Mouse (Mus musculus) lung, postnatal 0 days (tissue): ENCODE results near the gene Cdk19. TPM values are rescaled to one million over a fixed set of nuclear protein-coding genes. Genes with fewer than 3 reads are reported as not detected.

Experiments
- ATAC-seq: fragments of 200-750 bp; cut with Nextera tagmentation; 2 replicates; pipeline ENCODE4 v1.8.0; 2017; ENCODE audit warnings: moderate library complexity
- DNase-seq: peaks from one replicate; pipeline ENCODE4 v3.0.0-alpha.2; 2016; ENCODE audit warnings: low spot score
- H3K27ac ChIP-seq: fragments of 300-500 bp; sonication (generic); 2 replicates; pipeline ENCODE4 v1.5.1; 2014; ENCODE audit warnings: antibody characterized with exemption, mild to moderate bottlenecking, low read length, mixed read lengths
- H3K27me3 ChIP-seq: fragments of 300-500 bp; sonication (generic); replicated peaks from 2 replicates; pipeline ENCODE4 v1.6.1; 2014; ENCODE audit warnings: low read length, mixed read lengths; ENCODE audit not compliant: insufficient read depth
- H3K36me3 ChIP-seq: fragments of 300-500 bp; sonication (generic); 2 replicates; pipeline ENCODE4 v1.6.1; 2014; ENCODE audit warnings: low read length, mixed read lengths; ENCODE audit not compliant: insufficient read depth
- H3K4me1 ChIP-seq: fragments of 300-500 bp; sonication (generic); 2 replicates; pipeline ENCODE4 v1.6.1; 2014; ENCODE audit warnings: antibody characterized with exemption, low read depth, low read length, mixed read lengths; ENCODE audit not compliant: insufficient read depth
- H3K4me2 ChIP-seq: fragments of 300-500 bp; sonication (generic); replicated peaks from 2 replicates; pipeline ENCODE4 v1.6.1; 2014; ENCODE audit warnings: low read depth, mild to moderate bottlenecking, low read length, moderate library complexity, mixed read lengths
- H3K4me3 ChIP-seq: fragments of 300-500 bp; sonication (generic); 2 replicates; pipeline ENCODE4 v1.5.1; 2014; ENCODE audit warnings: low read depth, low read length
- H3K9ac ChIP-seq: fragments of 300-500 bp; sonication (generic); replicated peaks from 2 replicates; pipeline ENCODE4 v1.6.1; 2014; ENCODE audit warnings: low read depth, mild to moderate bottlenecking
- H3K9me3 ChIP-seq: fragments of 300-500 bp; sonication (generic); 2 replicates; pipeline ENCODE4 v1.6.1; 2016; ENCODE audit warnings: low read length, mixed read lengths
- CTCF ChIP-seq: IDR thresholded peaks from 2 replicates; pipeline ENCODE4 v1.5.1; 2016; ENCODE audit warnings: antibody characterized with exemption, mild to moderate bottlenecking
- EP300 ChIP-seq: IDR thresholded peaks from 2 replicates; pipeline ENCODE4 v1.6.1; 2016; ENCODE audit warnings: antibody characterized with exemption, mild to moderate bottlenecking, control low read depth
- WGBS: fragments of 180-500 bp; shearing (Covaris S2); extraction: QIAGEN DNeasy Blood & Tissue Kit; methylation state at CpG from one replicate; pipeline ENCODE4 v1.1.7; 2014; 5-methylcytosine and 5-hydroxymethylcytosine counted together
- polyA plus RNA-seq: library from polyadenylated mRNA; unstranded; fragments of >200 nt; fragmentation: Nextera tagmentation; extraction: Ambion mirVana; gene quantifications from 2 replicates; pipeline ENCODE4 v1.2.1, GENCODE M21; 2015

The Cdk19 gene
- polyA plus RNA-seq, 1 experiment from 2014 or later = 6.7 TPM

DNA sequence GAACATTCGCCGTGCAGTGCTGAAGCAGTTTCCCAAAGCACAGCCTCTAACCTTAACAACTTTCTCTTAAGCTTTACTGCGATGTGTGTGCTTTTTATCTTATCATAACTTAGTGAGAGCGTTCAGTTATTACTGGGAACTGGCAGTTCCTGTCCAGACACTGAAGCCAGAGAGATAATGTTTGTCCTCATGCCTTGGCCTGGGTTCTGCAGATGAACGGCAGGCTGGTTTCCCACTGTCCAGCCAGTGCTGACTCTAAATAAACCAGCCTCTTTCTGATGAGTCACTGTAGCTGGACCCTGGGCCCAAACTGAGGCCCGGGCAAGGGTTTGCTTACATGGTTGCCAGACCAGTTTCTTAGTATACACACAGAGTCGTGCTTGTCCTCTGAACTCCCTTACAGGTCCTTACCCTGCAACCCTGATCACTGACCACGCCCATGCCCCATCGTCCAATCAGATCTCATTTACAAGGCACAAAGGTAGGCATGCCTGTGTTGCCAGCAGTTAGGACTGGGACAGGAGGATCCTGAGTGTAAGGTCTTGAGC lies 11.3 kb upstream of the Cdk19 start:
- ATAC-seq (peak; percentile 76), DNase-seq (peak; percentile 49)
- Histone ChIP-seq H3K36me3 (no peaks in the 10 kb centered on the region), H3K4me2 (no peak overlapping the region), H3K4me3 (no peak overlapping the region), H3K4me1 (no peaks in the 10 kb centered on the region), H3K9me3 (no peaks in the 10 kb centered on the region), H3K9ac (no peak overlapping the region), H3K27me3 (no peaks in the 10 kb centered on the region), H3K27ac (no peak overlapping the region)
- WGBS = 44% methylated on average over 9 of the region's 9 CpGs
- TF ChIP-seq CTCF (no peak), EP300 (no peak)

DNA sequence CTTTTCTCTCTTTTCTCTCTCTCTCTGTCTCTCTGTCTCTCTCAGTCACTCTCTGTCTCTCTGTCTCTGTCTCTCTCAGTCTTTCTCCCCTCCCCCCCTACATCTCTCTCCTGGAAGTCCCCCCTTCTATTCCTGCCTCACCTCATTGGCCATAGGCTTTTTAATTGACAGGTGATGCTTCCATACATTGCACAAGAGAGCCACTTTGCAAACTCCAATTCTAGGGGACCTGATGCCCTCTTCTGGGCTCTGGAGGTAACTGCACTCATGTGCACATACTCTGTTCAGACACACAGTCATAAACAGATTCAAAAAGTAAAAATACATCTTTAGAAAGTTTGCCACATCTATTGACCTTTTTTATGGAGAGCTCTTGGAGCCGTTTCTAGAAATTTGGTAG lies 9.1 kb upstream of the Cdk19 start:
- no peak overlapping the region for H3K27ac ChIP-seq
- no peak overlapping the region for H3K4me3 ChIP-seq
- ATAC-seq = no peak
- no peak for DNase-seq
- TF ChIP-seq EP300 (no peak), CTCF (peak; percentile 21)
- H3K4me2 ChIP-seq = no peak overlapping the region
- no peaks in the 10 kb centered on the region for H3K4me1 ChIP-seq
- no peaks in the 10 kb centered on the region for H3K9me3 ChIP-seq
- no peak overlapping the region for H3K9ac ChIP-seq
- no peaks in the 10 kb centered on the region for H3K36me3 ChIP-seq
- no peaks in the 10 kb centered on the region for H3K27me3 ChIP-seq
- 73% methylated on average over 1 of the region's 1 CpGs for WGBS

- ATAC-seq = peak; percentile 28; the same call in 1 of the 2 replicates
- H3K4me3 ChIP-seq = no peak overlapping the region
- DNase-seq = no peak
- H3K9ac ChIP-seq = no peak overlapping the region
- H3K27ac ChIP-seq = no peak overlapping the region
- no peaks in the 10 kb centered on the region for H3K36me3 ChIP-seq
- WGBS = 65% methylated on average over 6 of the region's 6 CpGs
- H3K27me3 ChIP-seq = no peaks in the 10 kb centered on the region
- TF ChIP-seq EP300 = no peak
- no peak for TF ChIP-seq CTCF
- H3K9me3 ChIP-seq = no peaks in the 10 kb centered on the region
- no peak overlapping the region for H3K4me2 ChIP-seq
- H3K4me1 ChIP-seq = no peaks in the 10 kb centered on the region
Observed at GRCm38 (mm10) chr10:40332864-40333263, 6.5 kb upstream of the Cdk19 start.

- no peak overlapping the region for H3K9ac ChIP-seq
- WGBS = 55% methylated on average over 4 of the region's 4 CpGs
- H3K4me1 ChIP-seq = no peaks in the 10 kb centered on the region
- no peaks in the 10 kb centered on the region for H3K27me3 ChIP-seq
- no peak overlapping the region for H3K4me3 ChIP-seq
- H3K27ac ChIP-seq = no peak overlapping the region
- ATAC-seq (no peak), DNase-seq (no peak)
- H3K4me2 ChIP-seq = no peak overlapping the region
- TF ChIP-seq EP300 (no peak), CTCF (no peak)
- H3K36me3 ChIP-seq = no peaks in the 10 kb centered on the region
- no peaks in the 10 kb centered on the region for H3K9me3 ChIP-seq
Observed at GRCm38 (mm10) chr10:40342036-40342435, 2.7 kb downstream of the Cdk19 start.

DNA sequence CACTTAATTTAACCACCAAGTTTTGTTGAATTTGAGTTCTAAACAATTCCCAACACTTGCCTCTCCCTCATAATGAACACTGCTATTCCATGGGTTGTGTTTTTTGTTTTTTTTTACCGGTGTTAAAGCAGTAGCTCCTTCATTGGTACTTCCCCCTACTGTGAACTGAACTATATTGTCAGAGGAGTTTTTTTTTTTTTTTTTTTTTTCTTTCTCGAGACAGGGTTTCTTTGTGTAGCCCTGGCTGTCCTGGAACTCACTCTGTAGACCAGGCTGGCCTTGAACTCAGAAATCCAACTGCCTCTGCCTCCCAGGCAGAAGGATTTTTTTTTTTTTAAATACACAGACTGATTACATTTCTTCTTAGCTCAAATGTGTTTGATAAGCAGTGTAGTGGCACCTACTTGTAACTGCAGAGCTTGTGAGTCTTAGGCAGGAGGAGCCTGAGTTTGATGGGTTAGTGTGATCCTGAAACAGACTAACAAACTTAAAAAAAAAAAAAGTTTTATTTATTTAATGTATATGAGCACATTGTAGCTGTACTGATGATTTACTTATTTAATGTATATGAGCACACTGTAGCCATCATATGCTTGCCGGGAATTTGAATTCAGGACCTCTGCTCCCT lies 7.5 kb downstream of the Cdk19 start:
- H3K9ac ChIP-seq = no peak overlapping the region
- H3K4me1 ChIP-seq = no peaks in the 10 kb centered on the region; the same call in 1 of the 2 replicates
- 81% methylated on average over 3 of the region's 3 CpGs for WGBS
- H3K4me3 ChIP-seq = no peak overlapping the region
- H3K36me3 ChIP-seq = no peaks in the 10 kb centered on the region
- no peaks in the 10 kb centered on the region for H3K27me3 ChIP-seq
- no peak for TF ChIP-seq CTCF
- no peak for TF ChIP-seq EP300
- no peaks in the 10 kb centered on the region for H3K9me3 ChIP-seq
- H3K4me2 ChIP-seq = no peak overlapping the region
- ATAC-seq (no peak), DNase-seq (no peak)
- no peak overlapping the region for H3K27ac ChIP-seq

DNA sequence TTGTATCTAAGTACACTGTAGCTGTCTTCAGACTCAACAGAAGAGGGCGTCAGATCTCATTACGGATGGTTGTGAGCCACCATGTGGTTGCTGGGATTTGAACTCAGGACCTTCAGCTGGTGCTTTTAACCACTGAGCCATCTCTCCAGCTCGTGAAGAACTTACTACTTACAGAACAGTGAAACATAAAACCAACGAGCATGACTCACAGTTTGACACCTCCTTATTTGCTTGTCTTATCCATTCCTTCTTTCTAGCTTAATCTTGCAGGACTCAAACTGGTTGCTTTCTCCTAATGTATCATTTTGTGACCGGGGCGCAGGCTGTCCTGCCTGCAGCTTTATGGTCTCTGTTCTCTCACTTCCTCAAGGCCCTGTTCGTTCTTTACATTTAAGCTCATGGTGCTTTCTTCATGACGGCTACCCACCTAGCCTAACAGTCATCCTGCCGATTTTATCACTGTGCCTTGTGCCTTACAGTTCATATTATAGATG lies 8.1 kb downstream of the Cdk19 start:
- Histone ChIP-seq H3K36me3 (no peaks in the 10 kb centered on the region), H3K27me3 (no peaks in the 10 kb centered on the region), H3K9me3 (no peaks in the 10 kb centered on the region), H3K27ac (no peak overlapping the region), H3K4me1 (no peaks in the 10 kb centered on the region; the same call in 1 of the 2 replicates), H3K4me2 (no peak overlapping the region), H3K4me3 (no peak overlapping the region), H3K9ac (no peak overlapping the region)
- no peak for DNase-seq
- no peak for ATAC-seq
- peak; percentile 24; the same call in 1 of the 2 replicates for TF ChIP-seq CTCF
- TF ChIP-seq EP300 = no peak
- 54% methylated on average over 9 of the region's 9 CpGs for WGBS
